Mouse (Mus musculus): ENCODE results near the gene Smim8. TPM values are rescaled to one million over a fixed set of nuclear protein-coding genes. Genes with fewer than 3 reads are reported as not detected.

Gene Smim8
- 46.8 and 49.5 TPM in 2 replicates for polyA plus RNA-seq (2015; fragmentation: Nextera tagmentation; extraction: Ambion mirVana)

- H3K9me3 ChIP-seq (ENCODE audit: control insufficient read depth, low read length): no peaks in the 10 kb centered on the region
- peak; percentile 96 for ATAC-seq (ENCODE audit: low read depth)
- H3K27me3 ChIP-seq (ENCODE audit: control insufficient read depth, insufficient read depth, low read depth, low read length): no peaks in the 10 kb centered on the region
- 5% methylated on average over 40 of the region's 40 CpGs for WGBS
- 0 out of 2 replicates have a peak, but pooled peaks cover 5% of the 10 kb centered on the region for H3K4me1 ChIP-seq (replicated peaks; ENCODE audit: control insufficient read depth, insufficient read depth, low read length)
- peak within 1 kb of the TSS; percentile 78 for H3K4me2 ChIP-seq (ENCODE audit: low read depth, low read length)
- H3K4me3 ChIP-seq (ENCODE audit: low read length): peak within 1 kb of the TSS; percentile 77
- H3K9ac ChIP-seq (ENCODE audit: low read length): peak within 1 kb of the TSS; percentile 89
- peak within 1 kb of the TSS; percentile 82 for H3K27ac ChIP-seq (ENCODE audit: low read length)
- H3K36me3 ChIP-seq (ENCODE audit: control insufficient read depth, insufficient read depth, low read length): no peaks in the 10 kb centered on the region
Measured at GRCm38 (mm10) chr4:34777677-34778527, at the start of gene Smim8. Gene Smim8, minus strand, starts transcription at chr4:34778423.

DNA sequence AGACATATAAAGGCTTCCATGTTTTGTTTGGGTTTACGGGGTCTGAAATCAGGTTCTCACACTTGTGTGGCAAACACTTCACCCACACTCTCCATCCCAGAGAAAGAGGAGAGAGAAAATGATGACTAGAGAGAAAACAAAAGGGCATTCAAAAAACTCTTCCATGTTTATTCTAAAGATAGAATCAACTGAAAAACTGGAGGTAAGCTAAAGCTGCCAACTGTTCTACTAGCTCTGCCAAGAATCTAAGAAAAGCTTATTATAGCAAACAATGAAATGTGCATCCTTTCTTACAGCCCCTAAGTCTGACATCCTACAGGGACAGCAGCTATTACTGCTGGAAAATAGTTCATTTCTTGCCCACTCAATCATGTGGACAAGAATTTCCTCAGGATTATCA is 45.7 kb upstream of the Smim8 start:
- Histone ChIP-seq H3K27ac (ENCODE audit: low read length) (no peak overlapping the region), H3K4me1 (replicated peaks; ENCODE audit: control insufficient read depth, insufficient read depth, low read length) (no peaks in the 10 kb centered on the region), H3K27me3 (ENCODE audit: control insufficient read depth, insufficient read depth, low read depth, low read length) (no peaks in the 10 kb centered on the region), H3K4me3 (ENCODE audit: low read length) (no peak overlapping the region), H3K36me3 (ENCODE audit: control insufficient read depth, insufficient read depth, low read length) (peaks cover 10% of the 10 kb centered on the region), H3K9ac (ENCODE audit: low read length) (no peak overlapping the region), H3K4me2 (ENCODE audit: low read depth, low read length) (no peak overlapping the region), H3K9me3 (ENCODE audit: control insufficient read depth, low read length) (no peaks in the 10 kb centered on the region)
- WGBS: 93% methylated on average over 1 of the region's 1 CpGs
- ATAC-seq (ENCODE audit: low read depth): no peak

GRCm38 (mm10) chr4:34819904-34820303 is 41.7 kb upstream of the Smim8 start:
- 89% methylated on average over 4 of the region's 4 CpGs for WGBS

GRCm38 (mm10) chr4:34801166-34802034 is 23.2 kb upstream of the Smim8 start:
- Histone ChIP-seq H3K36me3 (ENCODE audit: control insufficient read depth, insufficient read depth, low read length) (peaks cover 6% of the 10 kb centered on the region), H3K27me3 (ENCODE audit: control insufficient read depth, insufficient read depth, low read depth, low read length) (no peaks in the 10 kb centered on the region), H3K9ac (ENCODE audit: low read length) (no peak overlapping the region), H3K9me3 (ENCODE audit: control insufficient read depth, low read length) (no peaks in the 10 kb centered on the region), H3K4me2 (ENCODE audit: low read depth, low read length) (no peak overlapping the region), H3K4me3 (ENCODE audit: low read length) (no peak overlapping the region), H3K27ac (ENCODE audit: low read length) (no peak overlapping the region), H3K4me1 (replicated peaks; ENCODE audit: control insufficient read depth, insufficient read depth, low read length) (no peaks in the 10 kb centered on the region)
- no peak for ATAC-seq (ENCODE audit: low read depth)
- WGBS: 85% methylated on average over 14 of the region's 14 CpGs

More at GRCm38 (mm10) chr4:34819904-34820303, 41.7 kb upstream of the Smim8 start:
- no peak overlapping the region for H3K9ac ChIP-seq (ENCODE audit: low read length)
- no peaks in the 10 kb centered on the region for H3K27me3 ChIP-seq (ENCODE audit: control insufficient read depth, insufficient read depth, low read depth, low read length)
- no peak overlapping the region for H3K4me2 ChIP-seq (ENCODE audit: low read depth, low read length)
- H3K4me1 ChIP-seq (replicated peaks; ENCODE audit: control insufficient read depth, insufficient read depth, low read length): no peaks in the 10 kb centered on the region
- peaks cover 22% of the 10 kb centered on the region for H3K36me3 ChIP-seq (ENCODE audit: control insufficient read depth, insufficient read depth, low read length)
- no peak overlapping the region for H3K27ac ChIP-seq (ENCODE audit: low read length)
- ATAC-seq (ENCODE audit: low read depth): no peak
- H3K9me3 ChIP-seq (ENCODE audit: control insufficient read depth, low read length): no peaks in the 10 kb centered on the region
- H3K4me3 ChIP-seq (ENCODE audit: low read length): no peak overlapping the region

- Histone ChIP-seq H3K4me2 (ENCODE audit: low read depth, low read length) (no peak overlapping the region), H3K9ac (ENCODE audit: low read length) (no peak overlapping the region), H3K27me3 (ENCODE audit: control insufficient read depth, insufficient read depth, low read depth, low read length) (no peaks in the 10 kb centered on the region), H3K9me3 (ENCODE audit: control insufficient read depth, low read length) (no peaks in the 10 kb centered on the region), H3K4me1 (replicated peaks; ENCODE audit: control insufficient read depth, insufficient read depth, low read length) (no peaks in the 10 kb centered on the region), H3K4me3 (ENCODE audit: low read length) (no peak overlapping the region), H3K36me3 (ENCODE audit: control insufficient read depth, insufficient read depth, low read length) (no peaks in the 10 kb centered on the region; the same call in 1 of the 2 replicates), H3K27ac (ENCODE audit: low read length) (peak overlapping the region; percentile 51)
- WGBS: 86% methylated on average over 2 of the region's 2 CpGs
- no peak for ATAC-seq (ENCODE audit: low read depth)
Measured at GRCm38 (mm10) chr4:34798005-34798404, 19.8 kb upstream of the Smim8 start.

DNA sequence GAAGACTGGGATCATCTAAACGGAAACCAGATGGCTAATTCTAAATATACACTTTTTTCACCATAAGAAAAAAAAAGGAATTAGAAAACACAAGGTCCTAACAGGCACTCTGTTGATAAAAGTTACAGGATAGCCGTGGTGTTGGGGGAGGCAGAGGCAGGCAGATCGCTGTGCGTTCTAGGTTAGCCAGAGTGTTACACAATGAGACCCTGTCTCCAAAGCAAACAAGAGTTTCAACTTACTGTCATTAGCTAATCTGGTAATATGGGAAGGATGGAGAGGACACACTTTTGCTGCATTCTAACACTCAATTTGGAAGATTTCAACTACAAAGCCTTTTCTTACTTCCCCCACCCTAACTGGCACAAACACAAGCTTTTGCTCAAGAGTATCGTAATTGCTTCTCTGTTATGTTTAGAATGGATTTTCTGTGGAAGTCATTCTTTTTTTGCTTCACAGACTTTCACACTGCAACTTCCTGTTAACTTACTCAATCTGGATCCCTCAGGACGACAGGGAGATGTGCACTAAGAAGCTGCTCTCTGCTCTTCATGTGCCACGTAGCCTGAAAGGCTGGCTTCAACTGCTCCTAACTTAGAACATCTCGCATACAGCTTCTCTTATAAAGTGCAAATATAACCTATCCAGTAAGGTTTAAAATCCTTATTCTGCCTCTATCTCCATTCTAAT is 19.2 kb upstream of the Smim8 start:
- H3K9ac ChIP-seq (ENCODE audit: low read length): no peak overlapping the region
- no peaks in the 10 kb centered on the region for H3K9me3 ChIP-seq (ENCODE audit: control insufficient read depth, low read length)
- H3K36me3 ChIP-seq (ENCODE audit: control insufficient read depth, insufficient read depth, low read length): no peaks in the 10 kb centered on the region; the same call in 1 of the 2 replicates
- no peak overlapping the region for H3K4me2 ChIP-seq (ENCODE audit: low read depth, low read length)
- ATAC-seq (ENCODE audit: low read depth): peak; percentile 74
- no peaks in the 10 kb centered on the region for H3K4me1 ChIP-seq (replicated peaks; ENCODE audit: control insufficient read depth, insufficient read depth, low read length)
- peak overlapping the region; percentile 51 for H3K27ac ChIP-seq (ENCODE audit: low read length)
- no peak overlapping the region for H3K4me3 ChIP-seq (ENCODE audit: low read length)
- WGBS: 47% methylated on average over 8 of the region's 8 CpGs
- H3K27me3 ChIP-seq (ENCODE audit: control insufficient read depth, insufficient read depth, low read depth, low read length): no peaks in the 10 kb centered on the region

GRCm38 (mm10) chr4:34796294-34796693 is 18.1 kb upstream of the Smim8 start:
- Histone ChIP-seq H3K36me3 (ENCODE audit: control insufficient read depth, insufficient read depth, low read length) (no peaks in the 10 kb centered on the region), H3K4me3 (ENCODE audit: low read length) (no peak overlapping the region), H3K27ac (ENCODE audit: low read length) (no peak overlapping the region), H3K27me3 (ENCODE audit: control insufficient read depth, insufficient read depth, low read depth, low read length) (no peaks in the 10 kb centered on the region), H3K4me1 (replicated peaks; ENCODE audit: control insufficient read depth, insufficient read depth, low read length) (no peaks in the 10 kb centered on the region), H3K4me2 (ENCODE audit: low read depth, low read length) (no peak overlapping the region), H3K9ac (ENCODE audit: low read length) (no peak overlapping the region), H3K9me3 (ENCODE audit: control insufficient read depth, low read length) (no peaks in the 10 kb centered on the region)
- no peak for ATAC-seq (ENCODE audit: low read depth)
- WGBS: 80% methylated on average over 5 of the region's 5 CpGs

GRCm38 (mm10) chr4:34786476-34786875 is 8.3 kb upstream of the Smim8 start:
- ATAC-seq (ENCODE audit: low read depth): no peak
- WGBS: 83% methylated on average over 3 of the region's 3 CpGs

More at GRCm38 (mm10) chr4:34786476-34786875, 8.3 kb upstream of the Smim8 start:
- Histone ChIP-seq H3K9me3 (ENCODE audit: control insufficient read depth, low read length) (no peaks in the 10 kb centered on the region), H3K27ac (ENCODE audit: low read length) (no peak overlapping the region), H3K4me3 (ENCODE audit: low read length) (no peak overlapping the region), H3K9ac (ENCODE audit: low read length) (no peak overlapping the region), H3K27me3 (ENCODE audit: control insufficient read depth, insufficient read depth, low read depth, low read length) (no peaks in the 10 kb centered on the region), H3K4me1 (replicated peaks; ENCODE audit: control insufficient read depth, insufficient read depth, low read length) (no peaks in the 10 kb centered on the region), H3K36me3 (ENCODE audit: control insufficient read depth, insufficient read depth, low read length) (no peaks in the 10 kb centered on the region), H3K4me2 (ENCODE audit: low read depth, low read length) (no peak overlapping the region)
